Mouse (Mus musculus): Measurements from ENCODE around the gene Mob2. TPM values are rescaled to one million over a fixed set of nuclear protein-coding genes. Genes with fewer than 3 reads are reported as not detected.

The Mob2 gene
- 26.5 and 26.9 TPM in 2 replicates for polyA plus RNA-seq (2012; rRNA removed)

DNA sequence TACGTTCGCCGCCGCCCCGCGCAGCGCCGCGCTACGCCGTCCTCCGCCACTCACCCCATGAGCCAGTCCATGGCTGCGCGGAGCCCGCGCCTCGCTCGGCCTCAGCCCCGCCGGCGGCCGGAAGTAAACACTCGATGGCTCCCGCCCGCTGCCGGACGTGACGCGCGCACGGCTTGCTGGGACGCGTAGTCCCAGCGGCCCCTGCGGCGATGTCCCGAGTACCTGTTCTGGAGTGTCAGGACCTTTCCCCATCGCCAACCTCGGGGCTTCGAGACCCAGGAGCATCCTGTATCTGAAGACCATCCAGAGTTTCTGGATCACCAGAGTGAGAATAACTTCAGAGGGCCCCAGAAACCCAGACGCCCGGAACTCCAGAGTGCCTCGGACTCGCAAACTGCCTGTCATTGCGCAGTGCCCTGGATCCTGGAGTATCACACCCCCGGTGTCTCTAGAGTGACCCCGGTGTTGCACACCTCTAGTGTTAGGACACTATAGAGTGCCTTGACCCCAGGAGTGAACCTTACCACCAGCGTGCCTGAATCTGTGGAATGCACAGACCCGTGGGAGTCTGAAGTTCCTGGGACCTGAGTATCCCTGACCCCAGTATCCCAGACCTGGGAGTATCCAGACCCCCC is at the start of gene Mob2:
Mob2 (minus strand) TSS at position 135 of the 635 bp plus-strand sequence.

GRCm38 (mm10) chr7:142095183-142095931 is 34.5 kb upstream of the Mob2 start, which contains the start of gene Dusp8:
Gene Dusp8 (minus strand): TSS chr7:142095843.

Other genes with a start within 250 kb of the Mob2 start
- gene Muc5b, start 222.0 kb downstream of the Mob2 start, polyA plus RNA-seq (2012; rRNA removed), result 0.01 TPM in 1 of 2 replicates, not detected in the other
- 16.6 and 17.1 TPM in 2 replicates for gene Tollip, start 142.6 kb downstream of the Mob2 start, polyA plus RNA-seq (2012; rRNA removed)
- not detected in 2 replicates for gene Brsk2, start 111.3 kb downstream of the Mob2 start, polyA plus RNA-seq (2012; rRNA removed)
- 1.4 TPM in 2 replicates for gene Dusp8, start 34.8 kb upstream of the Mob2 start, polyA plus RNA-seq (2012; rRNA removed)
- gene Gm45618, start 59.7 kb upstream of the Mob2 start, polyA plus RNA-seq (2012; rRNA removed), result not detected in 2 replicates
- gene Gm39115, start 75.0 kb upstream of the Mob2 start, polyA plus RNA-seq (2012; rRNA removed), result not detected in 2 replicates
- not detected in 2 replicates for gene Gm45337, start 83.5 kb upstream of the Mob2 start, polyA plus RNA-seq (2012; rRNA removed)
- not detected in 2 replicates for gene Gm29735, start 96.0 kb upstream of the Mob2 start, polyA plus RNA-seq (2012; rRNA removed)
- gene Gm4553, start 104.7 kb upstream of the Mob2 start, polyA plus RNA-seq (2012; rRNA removed), result not detected in 2 replicates
- gene Krtap5-2, start 114.9 kb upstream of the Mob2 start, polyA plus RNA-seq (2012; rRNA removed), result not detected in 2 replicates
- not detected in 2 replicates for gene Gm10153, start 129.3 kb upstream of the Mob2 start, polyA plus RNA-seq (2012; rRNA removed)
- not detected in 2 replicates for gene Krtap5-3, start 140.3 kb upstream of the Mob2 start, polyA plus RNA-seq (2012; rRNA removed)
- gene Gm7579, start 150.8 kb upstream of the Mob2 start, polyA plus RNA-seq (2012; rRNA removed), result not detected in 2 replicates
- not detected in 2 replicates for gene Krtap5-5, start 168.9 kb upstream of the Mob2 start, polyA plus RNA-seq (2012; rRNA removed)
- gene Gm40460, start 180.0 kb upstream of the Mob2 start, polyA plus RNA-seq (2012; rRNA removed), result not detected in 2 replicates
- gene Gm2431, start 197.3 kb upstream of the Mob2 start, polyA plus RNA-seq (2012; rRNA removed), result not detected in 2 replicates
- not detected in 2 replicates for gene Gm4559, start 213.3 kb upstream of the Mob2 start, polyA plus RNA-seq (2012; rRNA removed)
- gene Krtap5-1, start 236.1 kb upstream of the Mob2 start, polyA plus RNA-seq (2012; rRNA removed), result not detected in 2 replicates
- gene Krtap5-4, start 242.5 kb upstream of the Mob2 start, polyA plus RNA-seq (2012; rRNA removed), result not detected in 2 replicates

All from liver, embryonic 18 days (tissue).